Mouse (Mus musculus) ES-E14 (cell line): ENCODE measurements around the gene Crip2. TPM values are rescaled to one million over a fixed set of nuclear protein-coding genes. Genes with fewer than 3 reads are reported as not detected.

ENCODE experiments used
- DNase-seq: peaks from one replicate; pipeline ENCODE4 v3.0.0-alpha.2; 2013; ENCODE audit warnings: low read depth, low spot score
- H3K27ac ChIP-seq: 2 replicates; pipeline ENCODE4 v1.5.1; 2012; ENCODE audit warnings: low read depth, mild to moderate bottlenecking, low read length, moderate library complexity, mixed read lengths; ENCODE audit not compliant: poor library complexity, insufficient read depth, severe bottlenecking
- H3K36me3 ChIP-seq: 2 replicates; pipeline ENCODE4 v1.6.1; 2012; ENCODE audit warnings: mild to moderate bottlenecking, low read length, moderate library complexity, mixed read lengths; ENCODE audit not compliant: control insufficient read depth, poor library complexity, insufficient read depth, severe bottlenecking
- H3K4me1 ChIP-seq, 2 experiments: fragments of 150-350 bp in 1 of 2; sonication (generic) in 1 of 2; 2 replicates each; pipeline ENCODE4 v1.6.1; 2012; ENCODE audit warnings: low read length in 2 of 2, mild to moderate bottlenecking in 1 of 2, mixed read lengths in 1 of 2; ENCODE audit not compliant: control insufficient read depth in 2 of 2, insufficient read depth in 2 of 2, poor library complexity in 1 of 2
- H3K4me3 ChIP-seq, 2 experiments: fragments of 150-350 bp in 1 of 2; sonication (generic) in 1 of 2; 2 replicates each; pipeline ENCODE4 v1.5.1; 2012; ENCODE audit warnings: low read length in 2 of 2, low read depth in 1 of 2, mild to moderate bottlenecking in 1 of 2, mixed read lengths in 1 of 2; ENCODE audit not compliant: insufficient read depth in 1 of 2, poor library complexity in 1 of 2, severe bottlenecking in 1 of 2
- H3K9ac ChIP-seq: 2 replicates; pipeline ENCODE4 v1.6.1; 2012; ENCODE audit warnings: low read depth, mild to moderate bottlenecking, low read length, mixed read lengths; ENCODE audit not compliant: poor library complexity, insufficient read depth, severe bottlenecking
- H3K9me3 ChIP-seq: fragments of 150-350 bp; sonication (generic); 2 replicates; pipeline ENCODE4 v1.6.1; 2012; ENCODE audit warnings: low read depth, mild to moderate bottlenecking, low read length; ENCODE audit not compliant: control insufficient read depth, insufficient read depth
- CHD2 ChIP-seq: IDR thresholded peaks from 2 replicates; pipeline ENCODE4 v1.6.1; 2014; ENCODE audit warnings: mild to moderate bottlenecking, low read depth, low read length, inconsistent platforms
- HCFC1 ChIP-seq: IDR thresholded peaks from 2 replicates; pipeline ENCODE4 v1.6.1; 2012; ENCODE audit warnings: low read length, inconsistent platforms, borderline replicate concordance; ENCODE audit not compliant: insufficient read depth
- MAFK ChIP-seq: IDR thresholded peaks from 2 replicates; pipeline ENCODE4 v1.6.1; 2014; ENCODE audit warnings: mild to moderate bottlenecking, low read depth, low read length, inconsistent platforms; ENCODE audit not compliant: insufficient read depth
- ZC3H11A ChIP-seq: IDR thresholded peaks from 2 replicates; pipeline ENCODE4 v1.6.1; 2012; ENCODE audit warnings: low read depth, mild to moderate bottlenecking, inconsistent platforms, low read length, borderline replicate concordance
- ZNF384 ChIP-seq: IDR thresholded peaks from 2 replicates; pipeline ENCODE4 v1.6.1; 2012; ENCODE audit warnings: low read depth, low read length, inconsistent platforms
- in situ Hi-C, 2 experiments: fragments of 600-800 bp; cut with MboI; formaldehyde crosslinking; loops; one replicate each; pipeline ENCODE4 v1.15.1; 2025; ENCODE audit warnings: low sequenced_read_pairs in 2 of 2, inconsistent platforms in 1 of 2; ENCODE audit not compliant: unreplicated experiment in 2 of 2
- total RNA-seq: library from RNA; depleted of rRNA; stranded (reverse); fragments of 300-350 nt; gene quantifications from 2 replicates; pipeline ENCODE4 v1.2.3, GENCODE M21; 2012

Gene Crip2
- total RNA-seq, 1 experiment = 62.2 TPM

GRCm38 (mm10) chr12:113109801-113110200, 30.2 kb upstream of the Crip2 start:
- Histone ChIP-seq H3K4me1 (peaks cover 9 to 33% of the 10 kb centered on the region in 2 experiments), H3K36me3 (peaks cover 19% of the 10 kb centered on the region; the same call in 1 of the 2 replicates), H3K9me3 (no peaks in the 10 kb centered on the region), H3K27ac (no peak overlapping the region), H3K9ac (no peak overlapping the region), H3K4me3 (no peak overlapping the region)
- no peak for DNase-seq
- no peak for TF ChIP-seq CHD2
- in situ Hi-C loops = no loop called here

- peak overlapping the region; percentile 65; the same call in 1 of the 2 replicates for H3K27ac ChIP-seq
- no peak overlapping the region for H3K9ac ChIP-seq
- H3K36me3 ChIP-seq = peaks cover 45% of the 10 kb centered on the region
- in situ Hi-C loops = no loop called here
- TF ChIP-seq HCFC1 (no peak), MAFK (no peak), ZNF384 (no peak), CHD2 (no peak), ZC3H11A (no peak)
- 0 out of 4 replicates have a peak overlapping the region, but pooled peaks of 1 of the 2 experiments have one; percentile 9 for H3K4me3 ChIP-seq
- peaks cover 13 to 36% of the 10 kb centered on the region in 2 experiments for H3K4me1 ChIP-seq
- no peaks in the 10 kb centered on the region for H3K9me3 ChIP-seq
- DNase-seq = no peak
These were observed 25.9 kb upstream of the Crip2 start for GRCm38 (mm10) chr12:113114141-113114540.

- Histone ChIP-seq H3K36me3 (peaks cover 52% of the 10 kb centered on the region), H3K4me3 (no peak overlapping the region), H3K4me1 (peaks cover 13 to 31% of the 10 kb centered on the region in 2 experiments), H3K9ac (no peak overlapping the region), H3K9me3 (no peaks in the 10 kb centered on the region), H3K27ac (peak overlapping the region; percentile 65)
- in situ Hi-C loops = no loop called here
- DNase-seq = peak; percentile 88
- TF ChIP-seq CHD2 (no peak), HCFC1 (no peak), MAFK (no peak), ZC3H11A (no peak), ZNF384 (no peak)
These were observed 25.0 kb upstream of the Crip2 start for GRCm38 (mm10) chr12:113114856-113115538.

GRCm38 (mm10) chr12:113119516-113120410, 20.3 kb upstream of the Crip2 start:
- DNase-seq = peak; percentile 74
- Histone ChIP-seq H3K36me3 (peaks cover 79% of the 10 kb centered on the region), H3K9ac (no peak overlapping the region), H3K4me3 (no peak overlapping the region), H3K4me1 (peaks cover 3 to 4% of the 10 kb centered on the region in 2 experiments), H3K27ac (no peak overlapping the region; the same call in 1 of the 2 replicates), H3K9me3 (no peaks in the 10 kb centered on the region)
- TF ChIP-seq ZNF384 (no peak), HCFC1 (no peak), ZC3H11A (no peak), CHD2 (no peak)
- in situ Hi-C loops = no loop called here
